Mouse (Mus musculus): ENCODE measurements at regions not wholly inside any gene's neighbourhood (a gene's known extent, or its start where the extent isn't known, plus 50 kb on each side); places are given as distances from the start of the nearest gene placed in this dataset.

DNA sequence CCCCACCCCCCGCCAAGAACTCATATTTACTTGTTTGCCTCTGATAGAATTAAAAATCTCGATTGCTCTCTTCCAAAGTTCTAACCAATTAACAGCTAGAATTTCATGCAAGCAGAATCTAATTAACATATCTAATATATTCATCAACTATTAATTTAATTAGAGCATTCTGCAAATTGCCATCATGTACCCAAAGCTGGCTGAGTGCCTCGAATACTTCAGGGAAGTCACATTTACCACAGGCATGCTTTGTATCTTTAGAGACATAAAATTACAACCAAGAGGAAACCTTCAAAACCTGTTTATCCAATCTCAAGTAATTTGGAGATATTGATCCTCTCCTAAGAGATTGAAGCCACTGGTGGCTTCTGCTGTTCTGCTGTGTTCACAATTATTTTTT lies 401.6 kb upstream of the Nmur2 start:
- in situ Hi-C loops (cut with MboI, MseI): loop anchor here (25.0 kb wide), 1 partner anchor 920 kb away; no protein-coding TSS in a partner anchor

GRCm38 (mm10) chr11:56441071-56441470 lies 400.3 kb upstream of the Nmur2 start:
- in situ Hi-C loops (cut with MboI, MseI): loop anchor here (25.0 kb wide), 1 partner anchor 921 kb away; no protein-coding TSS in a partner anchor

GRCm38 (mm10) chr11:56431089-56431488 lies 390.3 kb upstream of the Nmur2 start:
- in situ Hi-C loops (cut with MboI, MseI): loop anchor here (25.0 kb wide), 1 partner anchor 931 kb away; no protein-coding TSS in a partner anchor

DNA sequence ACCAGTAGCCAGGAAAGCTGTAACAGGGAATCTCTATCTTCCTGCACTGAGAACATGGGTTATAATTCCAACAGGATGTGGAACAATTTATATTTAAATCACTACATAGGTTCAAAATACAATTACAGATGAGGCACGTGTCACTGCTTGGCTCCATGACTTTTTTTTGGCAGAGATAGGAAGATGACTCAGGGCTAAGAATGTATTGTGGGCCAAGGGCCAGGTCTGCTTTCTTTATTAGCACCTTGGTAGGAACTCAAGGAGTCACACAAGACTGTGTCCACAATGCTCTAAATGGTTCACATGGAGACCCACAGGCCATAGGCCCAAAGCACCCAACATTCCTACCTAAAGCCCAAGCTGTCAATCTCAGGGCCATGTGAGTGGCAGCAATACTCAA lies 344.0 kb upstream of the Nmur2 start:
- in situ Hi-C loops (cut with MboI, MseI): no loop called here

DNA sequence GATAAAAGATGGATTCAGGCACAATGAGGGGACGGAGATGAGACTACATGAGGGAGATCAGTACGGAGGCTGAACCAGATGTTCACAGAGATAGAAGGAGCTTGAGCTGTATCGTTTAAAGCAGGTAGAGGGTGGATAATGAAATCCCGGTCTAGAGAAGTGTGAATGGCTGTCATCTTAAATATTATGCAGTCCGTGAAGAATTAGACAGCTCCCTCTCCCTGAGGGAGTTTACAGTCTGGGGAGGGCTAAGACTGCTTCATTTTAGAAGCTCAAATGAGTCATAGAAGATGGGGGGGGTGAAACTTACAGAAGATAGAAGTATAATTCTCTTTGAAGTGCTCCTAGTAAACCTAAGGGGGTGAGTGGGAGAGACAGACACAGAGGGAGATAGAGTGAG lies 336.7 kb upstream of the Nmur2 start:
- in situ Hi-C loops (cut with MboI, MseI): no loop called here

GRCm38 (mm10) chr11:56374329-56374728 lies 333.5 kb upstream of the Nmur2 start:
- in situ Hi-C loops (cut with MboI, MseI): no loop called here

DNA sequence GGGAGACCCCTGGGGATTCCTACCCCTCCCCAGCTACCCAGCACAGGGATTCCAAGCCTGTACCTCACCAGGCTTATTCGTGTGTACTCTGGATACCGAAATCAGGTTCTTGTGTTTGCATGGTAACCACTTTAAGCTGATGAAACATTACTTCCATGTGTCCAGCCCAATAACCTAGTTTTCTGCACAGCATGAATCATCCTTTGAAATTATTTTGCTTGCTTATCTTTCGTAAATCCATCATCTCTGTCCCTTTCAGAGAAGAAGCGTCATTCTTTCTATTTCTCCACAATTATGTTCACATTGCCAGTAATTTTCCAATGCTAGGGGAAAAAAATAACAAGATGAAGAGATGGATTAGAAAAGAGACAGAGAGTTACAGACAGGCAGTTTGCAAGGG lies 332.8 kb upstream of the Nmur2 start:
- in situ Hi-C loops (cut with MboI, MseI): no loop called here

DNA sequence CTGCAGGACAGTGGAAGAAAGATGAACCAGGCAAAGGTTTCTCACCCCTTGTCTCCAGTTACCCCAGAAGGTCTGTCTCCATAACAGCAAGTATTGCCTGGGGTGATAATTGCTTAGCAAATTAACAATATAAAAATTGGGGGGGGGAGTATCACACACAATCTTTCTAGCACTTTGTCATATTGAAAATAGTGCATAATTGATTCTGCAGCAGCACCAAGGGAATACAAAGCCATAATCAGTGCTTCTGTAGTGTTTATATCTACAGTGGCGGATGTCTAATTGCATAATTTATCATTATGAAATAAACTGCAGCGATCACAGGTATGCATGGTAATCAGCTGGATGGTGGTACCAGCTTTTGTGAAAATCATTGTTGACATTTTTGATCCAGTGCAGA lies 316.9 kb upstream of the Nmur2 start:
- in situ Hi-C loops (cut with MboI, MseI): no loop called here

DNA sequence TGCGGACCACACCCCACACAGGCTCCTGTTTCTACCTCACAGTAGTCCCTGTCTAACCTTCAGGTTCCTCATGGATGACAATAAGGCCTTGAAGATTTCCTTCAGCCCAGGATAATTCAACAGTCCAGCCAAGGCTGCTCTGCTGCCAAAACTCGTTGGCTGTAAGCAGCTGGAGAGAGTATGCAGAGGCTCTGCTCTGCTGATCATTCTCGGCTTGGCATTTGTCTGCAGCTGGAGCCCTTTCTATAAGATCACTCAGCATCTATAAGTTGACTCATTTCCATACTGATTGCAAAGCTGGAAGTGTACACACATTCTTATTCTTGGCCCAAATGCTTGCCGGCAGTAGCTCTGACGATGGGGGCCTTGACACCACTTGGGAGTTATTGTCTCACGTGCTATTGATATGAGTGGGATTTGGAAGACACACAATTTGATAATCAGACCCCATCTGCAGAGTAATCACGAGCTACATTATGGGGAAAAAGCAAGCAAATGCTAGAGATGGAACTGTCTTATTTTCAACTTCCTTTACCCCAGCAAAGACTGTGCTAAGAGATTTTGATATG lies 311.1 kb upstream of the Nmur2 start:
- in situ Hi-C loops (cut with MboI, MseI): no loop called here

DNA sequence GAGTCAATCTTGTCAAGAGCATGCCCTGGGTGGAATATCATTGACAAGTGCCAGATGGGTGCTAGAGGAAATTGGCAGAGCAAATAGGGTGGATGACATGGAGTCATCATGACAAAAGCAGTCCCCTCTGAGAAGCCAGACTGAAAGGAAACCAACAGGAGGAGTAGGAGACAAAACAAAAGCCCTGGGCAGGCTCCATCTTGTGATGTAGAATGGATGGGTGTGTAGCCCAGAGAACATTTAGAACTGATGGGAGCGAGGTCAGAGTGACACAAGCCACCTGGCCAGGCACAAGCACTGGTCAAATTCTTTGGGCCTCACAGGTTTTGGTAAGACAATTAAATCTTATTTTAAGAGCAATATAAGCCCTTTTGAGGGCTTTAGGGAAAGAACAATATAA lies 310.4 kb upstream of the Nmur2 start:
- in situ Hi-C loops (cut with MboI, MseI): no loop called here

DNA sequence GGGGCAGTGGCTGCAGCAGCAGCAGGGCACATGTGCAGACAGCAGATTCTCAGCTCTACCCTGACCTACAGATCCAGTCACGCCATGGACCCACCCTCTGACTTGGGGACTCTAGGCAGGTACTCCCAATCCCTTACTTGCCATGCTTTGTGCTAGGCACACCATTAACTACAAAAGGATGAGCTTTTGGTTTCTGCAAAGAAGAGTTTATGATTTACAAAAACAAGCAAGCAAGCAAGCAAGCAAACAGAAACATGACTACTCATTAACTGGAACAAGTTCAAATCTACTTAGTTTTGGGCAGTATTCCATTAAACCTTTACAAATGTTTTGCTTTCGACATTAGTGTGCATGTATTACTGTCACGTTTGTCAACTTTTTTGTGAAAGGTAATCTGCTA lies 309.0 kb upstream of the Nmur2 start:
- in situ Hi-C loops (cut with MboI, MseI): loop anchor here (10.0 kb wide), 1 partner anchor 545 kb away; no protein-coding TSS in a partner anchor

GRCm38 (mm10) chr11:56348408-56348807 lies 307.6 kb upstream of the Nmur2 start:
- in situ Hi-C loops (cut with MboI, MseI): loop anchor here (10.0 kb wide), 1 partner anchor 546 kb away; no protein-coding TSS in a partner anchor

DNA sequence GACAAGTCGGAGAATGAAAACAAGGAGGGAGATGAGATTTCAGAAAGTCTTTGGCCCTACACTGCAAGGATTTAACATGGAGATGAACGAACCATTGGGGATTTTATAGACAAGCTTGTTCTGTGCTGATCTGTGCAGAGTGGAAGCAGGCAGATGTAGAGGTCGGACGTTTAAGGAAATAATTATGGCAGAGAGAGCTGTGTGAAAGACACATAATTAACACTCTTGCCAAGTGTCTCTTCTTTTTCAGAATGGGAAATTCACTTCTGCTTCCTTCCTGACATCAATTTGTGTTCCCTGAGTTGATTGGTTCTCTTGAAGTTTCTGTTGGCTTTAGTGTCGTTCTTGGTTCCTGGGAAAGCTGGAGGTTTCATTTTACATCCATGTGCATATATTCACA lies 302.3 kb upstream of the Nmur2 start:
- in situ Hi-C loops (cut with MboI, MseI): loop anchor here (10.0 kb wide), 1 partner anchor 552 kb away; no protein-coding TSS in a partner anchor

- in situ Hi-C loops (cut with MboI, MseI): loop anchor here (10.0 kb wide), 1 partner anchor 553 kb away; no protein-coding TSS in a partner anchor
Observed at GRCm38 (mm10) chr11:56341731-56342130, 300.9 kb upstream of the Nmur2 start.

GRCm38 (mm10) chr11:56341040-56341439 lies 300.2 kb upstream of the Nmur2 start:
- in situ Hi-C loops (cut with MboI, MseI): loop anchor here (10.0 kb wide), 1 partner anchor 554 kb away; no protein-coding TSS in a partner anchor

DNA sequence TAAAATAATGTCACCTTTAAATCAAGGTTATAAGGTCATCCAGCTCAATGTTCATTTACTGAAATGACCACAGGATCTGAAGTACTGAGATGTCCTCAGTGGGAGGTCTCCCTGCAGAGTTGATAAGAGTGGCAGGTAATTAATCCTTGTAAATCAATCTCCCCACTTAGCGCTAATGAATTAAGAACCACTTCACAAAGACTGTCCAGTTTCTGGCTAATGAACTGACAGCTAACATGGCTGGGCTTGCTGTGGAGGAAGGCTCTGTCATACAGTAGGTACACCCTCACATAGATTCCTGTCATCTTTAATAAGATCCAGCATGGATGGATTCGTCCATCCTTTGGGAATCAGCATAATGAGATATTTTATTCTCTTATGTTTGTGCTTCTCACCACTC lies 297.7 kb upstream of the Nmur2 start:
- in situ Hi-C loops (cut with MboI, MseI): no loop called here

GRCm38 (mm10) chr11:56335937-56336336 lies 295.1 kb upstream of the Nmur2 start:
- in situ Hi-C loops (cut with MboI, MseI): no loop called here

- in situ Hi-C loops (cut with MboI, MseI): no loop called here
Observed at GRCm38 (mm10) chr11:56320293-56320692, 279.5 kb upstream of the Nmur2 start.

DNA sequence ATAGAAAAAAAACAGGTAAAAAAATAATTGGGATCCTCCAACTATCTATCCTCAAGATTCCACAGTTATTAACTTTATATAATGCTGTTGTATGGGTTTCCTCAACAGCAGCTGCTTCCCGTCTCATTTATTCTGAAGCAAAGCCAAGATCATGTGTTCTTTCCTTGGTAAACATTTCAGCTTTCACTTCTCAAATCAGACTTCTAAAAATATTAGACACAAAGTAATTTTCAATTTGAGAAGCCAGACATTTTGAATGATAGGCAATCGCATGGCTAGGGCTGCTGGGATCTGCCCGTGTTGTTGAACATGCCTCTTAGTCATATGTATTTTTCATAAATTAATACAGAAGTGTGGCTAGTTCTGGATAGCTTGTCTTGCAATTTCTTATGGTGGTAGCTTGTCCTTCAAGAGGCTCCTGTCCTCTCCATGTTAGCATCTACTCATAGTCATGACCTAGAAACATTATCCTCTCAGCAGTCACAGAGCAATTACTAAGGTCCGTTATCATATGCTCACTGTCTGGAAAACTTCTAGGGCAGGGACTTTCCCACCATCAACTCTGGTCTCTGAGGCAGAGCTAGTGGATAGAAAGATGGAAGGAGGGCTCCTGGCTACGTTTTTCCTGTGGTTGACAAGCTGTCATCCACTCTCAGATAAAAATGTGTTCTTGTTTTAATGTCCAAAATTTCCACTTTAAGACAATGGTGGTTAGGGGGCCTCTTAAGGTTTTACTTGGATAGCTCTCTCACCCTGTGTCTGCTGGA lies 274.6 kb upstream of the Nmur2 start:
- in situ Hi-C loops (cut with MboI, MseI): no loop called here

DNA sequence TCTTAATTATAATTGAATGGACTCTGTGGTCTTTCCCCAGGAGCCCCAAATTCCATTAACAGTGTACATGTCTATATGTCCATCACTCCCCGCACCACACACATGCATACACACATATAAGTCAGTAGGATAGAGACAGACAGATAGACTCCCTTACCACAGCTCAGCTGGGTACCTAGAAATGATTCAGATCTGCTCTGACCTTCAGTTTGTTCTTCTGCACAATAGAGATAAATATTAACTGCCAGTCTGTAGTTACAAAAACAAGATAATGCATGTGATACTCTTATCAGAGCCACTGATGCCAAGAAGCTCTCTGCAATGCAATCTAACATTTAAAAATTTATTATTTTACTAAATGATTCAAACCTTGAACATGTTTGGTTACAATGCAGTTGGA lies 268.7 kb upstream of the Nmur2 start:
- in situ Hi-C loops (cut with MboI, MseI): no loop called here

GRCm38 (mm10) chr11:56308383-56309105 lies 267.7 kb upstream of the Nmur2 start:
- in situ Hi-C loops (cut with MboI, MseI): no loop called here

GRCm38 (mm10) chr11:56307051-56307450 lies 266.2 kb upstream of the Nmur2 start:
- in situ Hi-C loops (cut with MboI, MseI): no loop called here

All from T-helper 2 cell (primary cell).